Mouse (Mus musculus) T-cell, adult 2 months (primary cell): Measurements from ENCODE around the gene Dusp2.
A peak's percentile ranks its signal among the peaks of the same experiment; 100 is the strongest.
"Not testable (repeated sequence)": the region's sequence is repeated elsewhere in the genome, so short reads cannot be mapped to it uniquely, and the experiment has no call there.

Experiments used
- DNase-seq: peaks from one replicate; pipeline ENCODE4 v3.0.0; 2022; ENCODE audit warnings: low spot score

Dusp2 gene

GRCm38 (mm10) chr2:127335767-127336496, at the start of gene Dusp2:
Gene Dusp2, plus strand, starts transcription at chr2:127336159.
- DNase-seq: peak; percentile 96

- no peak for DNase-seq
Observed at GRCm38 (mm10) chr2:127292250-127292649, 43.7 kb upstream of the Dusp2 start.

- DNase-seq: no peak
Observed at GRCm38 (mm10) chr2:127297001-127297805, 38.8 kb upstream of the Dusp2 start.

GRCm38 (mm10) chr2:127298056-127298455, 37.9 kb upstream of the Dusp2 start:
- DNase-seq: no peak

GRCm38 (mm10) chr2:127300701-127301100, 35.3 kb upstream of the Dusp2 start:
- no peak for DNase-seq

GRCm38 (mm10) chr2:127301883-127302282, 34.1 kb upstream of the Dusp2 start:
- DNase-seq: no peak

- DNase-seq: not testable (repeated sequence)
Observed at GRCm38 (mm10) chr2:127304192-127304591, 31.8 kb upstream of the Dusp2 start.

GRCm38 (mm10) chr2:127304609-127305210, 31.2 kb upstream of the Dusp2 start:
- no peak for DNase-seq

GRCm38 (mm10) chr2:127306123-127306522, 29.8 kb upstream of the Dusp2 start:
- DNase-seq: peak; percentile 45

- DNase-seq: no peak
Observed at GRCm38 (mm10) chr2:127307179-127307578, 28.8 kb upstream of the Dusp2 start.

- DNase-seq: peak; percentile 55
Observed at GRCm38 (mm10) chr2:127308660-127309059, 27.3 kb upstream of the Dusp2 start.

GRCm38 (mm10) chr2:127310246-127310645, 25.7 kb upstream of the Dusp2 start:
- DNase-seq: no peak

- DNase-seq: no peak
Observed at GRCm38 (mm10) chr2:127310685-127311084, 25.3 kb upstream of the Dusp2 start.

- DNase-seq: no peak
Observed at GRCm38 (mm10) chr2:127311193-127311592, 24.8 kb upstream of the Dusp2 start.

- DNase-seq: peak; percentile 51
Observed at GRCm38 (mm10) chr2:127312801-127313200, 23.2 kb upstream of the Dusp2 start.

- DNase-seq: no peak
Observed at GRCm38 (mm10) chr2:127313878-127314277, 22.1 kb upstream of the Dusp2 start.

GRCm38 (mm10) chr2:127314467-127315154, 21.3 kb upstream of the Dusp2 start:
- DNase-seq: peak; percentile 94

GRCm38 (mm10) chr2:127315155-127315470, 20.8 kb upstream of the Dusp2 start:
- no peak for DNase-seq

- DNase-seq: no peak
Observed at GRCm38 (mm10) chr2:127316431-127316830, 19.5 kb upstream of the Dusp2 start.

- peak; percentile 76 for DNase-seq
Observed at GRCm38 (mm10) chr2:127318136-127318535, 17.8 kb upstream of the Dusp2 start.

GRCm38 (mm10) chr2:127319071-127319470, 16.9 kb upstream of the Dusp2 start:
- peak; percentile 63 for DNase-seq

GRCm38 (mm10) chr2:127322671-127323285, 13.2 kb upstream of the Dusp2 start:
- no peak for DNase-seq
